Mouse (Mus musculus) midbrain, embryonic 11.5 days (tissue): ENCODE data around the gene Actn3. TPM values are rescaled to one million over a fixed set of nuclear protein-coding genes. Genes with fewer than 3 reads are reported as not detected.

Experiments used
- polyA plus RNA-seq: library from polyadenylated mRNA; unstranded; fragments of >200 nt; fragmentation: Nextera tagmentation; extraction: Ambion mirVana; gene quantifications from 2 replicates; pipeline ENCODE4 v1.2.1, GENCODE M21; 2014

Gene Actn3
- polyA plus RNA-seq, 1 experiment from 2014 or later: 0.86 TPM

Other genes with a start within 250 kb of the Actn3 start
- 2.3 and 3.4 TPM in 2 replicates for gene Gm960, start 179.2 kb downstream of the Actn3 start, polyA plus RNA-seq
- gene Sptbn2, start 166.7 kb downstream of the Actn3 start, polyA plus RNA-seq: 13.4 and 14.0 TPM in 2 replicates
- gene Rbm4b, start 121.4 kb downstream of the Actn3 start, polyA plus RNA-seq: 137 and 152 TPM in 2 replicates
- gene Rbm4, start 84.0 kb downstream of the Actn3 start, polyA plus RNA-seq: 108 and 111 TPM in 2 replicates
- 12.9 and 27.2 TPM in 2 replicates for gene Gm21992, start 66.3 kb downstream of the Actn3 start, polyA plus RNA-seq
- 108 and 113 TPM in 2 replicates for gene Rbm14, start 66.3 kb downstream of the Actn3 start, polyA plus RNA-seq
- 34.1 and 35.6 TPM in 2 replicates for gene Ccs, start 38.6 kb downstream of the Actn3 start, polyA plus RNA-seq
- 0.07 and 0.11 TPM in 2 replicates for gene Ccdc87, start 38.5 kb downstream of the Actn3 start, polyA plus RNA-seq
- 34.1 and 34.9 TPM in 2 replicates for gene Ctsf, start 22.8 kb downstream of the Actn3 start, polyA plus RNA-seq
- 12.4 and 13.3 TPM in 2 replicates for gene Zdhhc24, start 759 bp upstream of the Actn3 start, polyA plus RNA-seq
- gene Bbs1, start 28.7 kb upstream of the Actn3 start, polyA plus RNA-seq: 6.5 and 7.8 TPM in 2 replicates
- gene Dpp3, start 50.4 kb upstream of the Actn3 start, polyA plus RNA-seq: 153 and 159 TPM in 2 replicates
- 1.3 and 1.5 TPM in 2 replicates for gene Peli3, start 65.2 kb upstream of the Actn3 start, polyA plus RNA-seq
- 157 and 158 TPM in 2 replicates for gene Mrpl11, start 84.2 kb upstream of the Actn3 start, polyA plus RNA-seq
- gene Npas4, start 112.4 kb upstream of the Actn3 start, polyA plus RNA-seq: 0.04 TPM in 1 of 2 replicates, not detected in the other
- 4.2 TPM in 2 replicates for gene Slc29a2, start 146.0 kb upstream of the Actn3 start, polyA plus RNA-seq
- gene B4gat1, start 160.9 kb upstream of the Actn3 start, polyA plus RNA-seq: 40.1 and 41.7 TPM in 2 replicates
- 1.6 TPM in 2 replicates for gene AC124502.3, start 161.0 kb upstream of the Actn3 start, polyA plus RNA-seq
- 66.1 and 68.4 TPM in 2 replicates for gene Brms1, start 163.4 kb upstream of the Actn3 start, polyA plus RNA-seq
- gene Rin1, start 172.6 kb upstream of the Actn3 start, polyA plus RNA-seq: 0.63 and 1.4 TPM in 2 replicates
- 26.7 and 32.2 TPM in 2 replicates for gene Cd248, start 190.2 kb upstream of the Actn3 start, polyA plus RNA-seq
- 1.3 TPM in 2 replicates for gene Tmem151a, start 207.6 kb upstream of the Actn3 start, polyA plus RNA-seq
- gene Yif1a, start 210.6 kb upstream of the Actn3 start, polyA plus RNA-seq: 70.4 and 80.6 TPM in 2 replicates
- 106 and 115 TPM in 2 replicates for gene Cnih2, start 220.6 kb upstream of the Actn3 start, polyA plus RNA-seq
- 214 and 231 TPM in 2 replicates for gene Rab1b, start 229.2 kb upstream of the Actn3 start, polyA plus RNA-seq
- gene Klc2, start 240.7 kb upstream of the Actn3 start, polyA plus RNA-seq: 24.4 and 25.0 TPM in 2 replicates